Mouse (Mus musculus): ENCODE data around the gene Smad1.

DNA sequence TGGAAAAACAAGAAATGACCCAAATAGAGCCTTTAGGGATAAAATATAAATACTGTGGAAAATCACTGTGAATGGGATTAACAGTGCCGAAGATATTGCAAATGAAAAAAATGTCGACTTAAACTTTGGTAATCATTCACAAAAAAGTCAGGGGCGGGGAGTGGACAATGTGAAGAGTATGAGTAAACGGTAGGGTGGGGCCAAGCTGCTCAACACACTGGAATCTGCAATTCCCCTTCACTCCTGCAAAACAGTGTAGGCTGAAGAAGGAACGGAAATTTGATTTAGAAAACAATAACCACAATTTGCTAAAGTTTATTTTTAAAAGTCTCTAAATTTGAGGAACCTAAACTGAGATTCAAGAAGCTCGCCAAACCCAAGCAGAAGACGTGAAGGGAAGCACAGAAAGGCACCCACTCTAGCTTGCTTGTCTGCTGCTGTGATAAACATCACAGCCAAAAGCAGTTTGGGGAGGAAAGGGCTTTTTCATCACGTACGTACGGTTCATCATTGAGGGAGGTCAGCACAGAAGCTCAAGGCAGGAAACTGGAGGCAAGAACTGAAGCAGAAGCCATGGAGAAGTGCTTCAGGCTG lies 48.0 kb upstream of the Smad1 start:
- TF ChIP-seq POLR2A (IDR thresholded peaks at IDR 0.05; ENCODE audit: insufficient read depth, low read depth, low read length) (no peak), CTCF (IDR thresholded peaks at IDR 0.05; ENCODE audit: insufficient read depth, low read depth, low read length) (no peak)

All from olfactory bulb, adult 2 months (tissue).